Mouse (Mus musculus) urinary bladder, postnatal 10 days (tissue): ENCODE measurements around the gene Slc15a3.
A peak's percentile ranks its signal among the peaks of the same experiment; 100 is the strongest.

Source experiments
- DNase-seq: peaks from one replicate; pipeline ENCODE4 v3.0.0; 2022; ENCODE audit warnings: low spot score

The Slc15a3 gene

GRCm38 (mm10) chr19:10869886-10870527 is 30.5 kb downstream of the Slc15a3 start, which contains the start of gene Tmem132a:
Gene Tmem132a, minus strand, starts transcription at chr19:10869940.
- no peak for DNase-seq

DNA sequence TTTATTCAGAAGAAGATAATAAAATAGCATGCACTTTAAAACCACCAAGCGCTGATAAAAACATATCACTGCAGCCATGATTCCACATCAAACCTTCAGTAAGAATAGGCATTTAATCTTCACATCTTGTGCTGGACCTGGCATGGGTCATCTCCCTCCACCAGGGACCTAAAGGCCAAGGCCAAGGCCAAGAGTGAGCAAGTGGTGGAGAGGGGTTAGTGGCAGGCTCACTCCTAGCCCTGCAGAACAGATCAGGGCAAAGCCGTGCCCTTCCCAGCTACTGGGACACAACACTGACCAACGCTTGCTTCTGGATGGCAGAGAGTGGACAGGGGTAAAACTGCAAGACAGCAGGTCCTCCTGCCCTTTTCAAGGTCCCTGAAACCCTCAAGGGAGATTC is 31.1 kb downstream of the Slc15a3 start:
- DNase-seq, result no peak

- DNase-seq, result no peak
Observed at GRCm38 (mm10) chr19:10871328-10871961, 31.9 kb downstream of the Slc15a3 start.

- no peak for DNase-seq
Observed at GRCm38 (mm10) chr19:10878201-10878837, 38.8 kb downstream of the Slc15a3 start.

GRCm38 (mm10) chr19:10880085-10880974 is 40.8 kb downstream of the Slc15a3 start:
- no peak for DNase-seq

GRCm38 (mm10) chr19:10880975-10881425 is 41.5 kb downstream of the Slc15a3 start:
- DNase-seq, result no peak

- DNase-seq, result peak; percentile 74
Observed at GRCm38 (mm10) chr19:10881426-10882154, 42.1 kb downstream of the Slc15a3 start, which contains the start of gene Tmem109. Gene Tmem109, minus strand, starts transcription at chr19:10882001.

GRCm38 (mm10) chr19:10892201-10892600 is 52.7 kb downstream of the Slc15a3 start:
- no peak for DNase-seq

- peak; percentile 94 for DNase-seq
Observed at GRCm38 (mm10) chr19:10895016-10895528, 55.5 kb downstream of the Slc15a3 start, which contains the start of gene Prpf19. Gene Prpf19, plus strand, starts transcription at chr19:10895231.

GRCm38 (mm10) chr19:10895708-10896107 is 56.2 kb downstream of the Slc15a3 start:
- DNase-seq, result no peak

GRCm38 (mm10) chr19:10896849-10897248 is 57.3 kb downstream of the Slc15a3 start:
- DNase-seq, result no peak

GRCm38 (mm10) chr19:10897491-10897890 is 58.0 kb downstream of the Slc15a3 start:
- no peak for DNase-seq

- no peak for DNase-seq
Observed at GRCm38 (mm10) chr19:10900315-10900714, 60.8 kb downstream of the Slc15a3 start.

- DNase-seq, result no peak
Observed at GRCm38 (mm10) chr19:10901046-10901445, 61.5 kb downstream of the Slc15a3 start.

- DNase-seq, result no peak
Observed at GRCm38 (mm10) chr19:10904512-10904911, 65.0 kb downstream of the Slc15a3 start.

- DNase-seq, result no peak
Observed at GRCm38 (mm10) chr19:10904927-10905727, 65.6 kb downstream of the Slc15a3 start.

- no peak for DNase-seq
Observed at GRCm38 (mm10) chr19:10905728-10906000, 66.1 kb downstream of the Slc15a3 start.

DNA sequence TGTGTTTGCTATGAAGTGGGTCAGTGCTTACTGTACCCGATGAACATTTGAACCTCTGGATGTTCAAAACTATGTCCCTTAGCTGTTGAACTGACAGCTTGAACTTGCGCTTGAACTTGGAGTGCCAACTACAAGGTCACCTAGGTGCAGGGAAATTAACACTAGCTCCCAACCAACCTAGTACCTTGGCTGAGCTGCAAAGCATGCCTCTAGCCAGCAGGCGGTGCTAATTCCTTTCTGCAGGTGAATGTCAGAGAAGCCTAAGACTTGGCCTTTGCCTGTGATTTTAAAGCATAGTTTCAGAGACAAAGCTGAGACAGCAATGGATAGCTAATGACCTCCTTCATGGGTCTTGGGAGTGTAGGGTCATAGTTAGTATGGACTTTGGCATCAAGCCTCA is 68.4 kb downstream of the Slc15a3 start:
- no peak for DNase-seq
